ENCODE assay signal across 31 mouse cellular contexts in genomic region chr1:152800633-152801176, GRCm38 (mm10). TPM values are rescaled to one million over a fixed set of nuclear protein-coding genes. Genes with fewer than 3 reads are reported as not detected.
DNase-seq lines count a peak whose midpoint lies in the region; ATAC-seq and TF ChIP-seq lines count a peak whose summit lies in the region.
"Had no signal": no experiment of that assay in that cellular context is flagged by ENCODE, and none has a peak within 500 bp of the region (broad histone marks: within the 10 kb centered on the region; RNA-seq: fewer than 3 reads in every experiment).

No protein-coding gene starts in this region.

- H3K27me3 ChIP-seq in heart, embryonic 13.5 days (replicated peaks) = no peaks in the 10 kb centered on the region
- no peaks in the 10 kb centered on the region for H3K27me3 ChIP-seq in intestine, embryonic 14.5 days (replicated peaks; ENCODE audit: control insufficient read depth, insufficient read depth, low read length)
- H3K27me3 ChIP-seq in intestine, postnatal 0 days (replicated peaks; ENCODE audit: control insufficient read depth, insufficient read depth, low read length) = no peaks in the 10 kb centered on the region
- H3K27me3 ChIP-seq in MEL (ENCODE audit: control insufficient read depth in 1 of 2, insufficient read depth in 2 of 2, low read length in 2 of 2) = no peaks in the 10 kb centered on the region
- no peaks in the 10 kb centered on the region for H3K27me3 ChIP-seq in small intestine, adult 2 months (ENCODE audit: control insufficient read depth, insufficient read depth, low read length)
- no peaks in the 10 kb centered on the region for H3K27me3 ChIP-seq in embryonic facial prominence, embryonic 10.5 days (replicated peaks; ENCODE audit: low read depth, poor library complexity, severe bottlenecking)
- H3K27me3 ChIP-seq: embryonic facial prominence, embryonic 13.5 days; forebrain, embryonic 13.5 days; liver, embryonic 13.5 days; midbrain, embryonic 13.5 days had no signal

- no peak overlapping the region for H3K9ac ChIP-seq in heart, embryonic 13.5 days
- H3K9ac ChIP-seq in intestine, embryonic 14.5 days (ENCODE audit: low read length) = no peak overlapping the region
- no peak overlapping the region for H3K9ac ChIP-seq in intestine, postnatal 0 days (ENCODE audit: low read depth, low read length)
- H3K9ac ChIP-seq in MEL (ENCODE audit: control insufficient read depth, low read depth, low read length, poor library complexity, severe bottlenecking) = peak overlapping the region; percentile 51
- H3K9ac ChIP-seq: embryonic facial prominence, embryonic 13.5 days; forebrain, embryonic 13.5 days; liver, embryonic 13.5 days; midbrain, embryonic 13.5 days had no signal

- H3K4me2 ChIP-seq in heart, embryonic 13.5 days = no peak overlapping the region
- H3K4me2 ChIP-seq in intestine, embryonic 14.5 days (ENCODE audit: low read length) = no peak overlapping the region
- H3K4me2 ChIP-seq in intestine, postnatal 0 days (replicated peaks; ENCODE audit: low read depth) = no peak overlapping the region
- H3K4me2 ChIP-seq: embryonic facial prominence, embryonic 13.5 days; forebrain, embryonic 13.5 days; liver, embryonic 13.5 days; midbrain, embryonic 13.5 days had no signal

- TF ChIP-seq EP300 in MEL (IDR thresholded peaks at IDR 0.05; ENCODE audit: low read depth in 1 of 2, low read length in 2 of 2) = peak; percentile 36 to 53; a peak in 3 of 4 replicates

- peaks cover 19% of the 10 kb centered on the region for H3K4me1 ChIP-seq in heart, embryonic 13.5 days
- H3K4me1 ChIP-seq in intestine, embryonic 14.5 days (replicated peaks; ENCODE audit: control insufficient read depth, insufficient read depth, low read length) = peaks cover 9% of the 10 kb centered on the region
- peaks cover 8% of the 10 kb centered on the region; the same call in 1 of the 2 replicates for H3K4me1 ChIP-seq in intestine, postnatal 0 days (replicated peaks; ENCODE audit: control insufficient read depth, insufficient read depth, low read length)
- peaks cover 18 to 47% of the 10 kb centered on the region in 2 experiments for H3K4me1 ChIP-seq in MEL (ENCODE audit: control insufficient read depth in 1 of 2, insufficient read depth in 2 of 2, low read length in 2 of 2)
- H3K4me1 ChIP-seq in small intestine, adult 2 months (ENCODE audit: control insufficient read depth, insufficient read depth, insufficient read length, low read length) = peaks cover 3% of the 10 kb centered on the region; the same call in 1 of the 2 replicates
- H3K4me1 ChIP-seq in embryonic facial prominence, embryonic 10.5 days = peaks cover 18% of the 10 kb centered on the region
- H3K4me1 ChIP-seq: forebrain, embryonic 13.5 days had no signal

- peak overlapping the region; percentile 73 for H3K27ac ChIP-seq in heart, embryonic 13.5 days (replicated peaks)
- 0 out of 2 replicates have a peak overlapping the region, but pooled peaks have one; percentile 6 for H3K27ac ChIP-seq in intestine, embryonic 14.5 days (ENCODE audit: low read depth)
- no peak overlapping the region for H3K27ac ChIP-seq in intestine, postnatal 0 days (ENCODE audit: low read depth, low read length)
- H3K27ac ChIP-seq in MEL (ENCODE audit: control insufficient read depth, low read depth, low read length) = peak overlapping the region; percentile 50
- peak overlapping the region; percentile 31; the same call in 1 of the 2 replicates for H3K27ac ChIP-seq in small intestine, adult 2 months (ENCODE audit: insufficient read depth, low read depth, low read length)
- H3K27ac ChIP-seq in embryonic facial prominence, embryonic 10.5 days (replicated peaks) = no peak overlapping the region
- H3K27ac ChIP-seq: embryonic facial prominence, embryonic 13.5 days; forebrain, embryonic 13.5 days; left cerebral cortex, adult 2 months; liver, embryonic 13.5 days; midbrain, embryonic 13.5 days had no signal

- TF ChIP-seq RAD21 in MEL (IDR thresholded peaks at IDR 0.05; ENCODE audit: low read depth, low read length) = no peak

- H3K9me3 ChIP-seq in heart, embryonic 13.5 days = no peaks in the 10 kb centered on the region
- H3K9me3 ChIP-seq in intestine, embryonic 14.5 days (ENCODE audit: control insufficient read depth, low read length) = no peaks in the 10 kb centered on the region
- no peaks in the 10 kb centered on the region for H3K9me3 ChIP-seq in intestine, postnatal 0 days (ENCODE audit: control insufficient read depth)
- no peaks in the 10 kb centered on the region for H3K9me3 ChIP-seq in MEL (replicated peaks; ENCODE audit: insufficient read depth, low read length)
- H3K9me3 ChIP-seq in embryonic facial prominence, embryonic 10.5 days = no peaks in the 10 kb centered on the region
- H3K9me3 ChIP-seq: embryonic facial prominence, embryonic 13.5 days; forebrain, embryonic 13.5 days; liver, embryonic 13.5 days; megakaryocyte, embryonic 14.5 days; midbrain, embryonic 13.5 days had no signal

- no peaks in the 10 kb centered on the region for H3K36me3 ChIP-seq in heart, embryonic 13.5 days
- H3K36me3 ChIP-seq in intestine, embryonic 14.5 days (ENCODE audit: control insufficient read depth, insufficient read depth, low read length) = no peaks in the 10 kb centered on the region
- H3K36me3 ChIP-seq in intestine, postnatal 0 days (ENCODE audit: control insufficient read depth, insufficient read depth) = no peaks in the 10 kb centered on the region
- H3K36me3 ChIP-seq in MEL (ENCODE audit: control insufficient read depth in 1 of 2, insufficient read depth in 2 of 2, low read length in 2 of 2) = peaks cover 0 to 26% of the 10 kb centered on the region in 2 experiments; a peak in 2 of 4 replicates
- H3K36me3 ChIP-seq in small intestine, adult 2 months (ENCODE audit: control insufficient read depth, insufficient read depth, low read length) = no peaks in the 10 kb centered on the region
- H3K36me3 ChIP-seq in embryonic facial prominence, embryonic 10.5 days (replicated peaks) = no peaks in the 10 kb centered on the region
- H3K36me3 ChIP-seq: embryonic facial prominence, embryonic 13.5 days; liver, embryonic 13.5 days; midbrain, embryonic 13.5 days had no signal

- no peak for DNase-seq in heart, adult 11 months
- no peak for DNase-seq in intestine, embryonic 14.5 days (ENCODE audit: low spot score)
- peak; percentile 73 for DNase-seq in MEL (ENCODE audit: low read depth, low spot score)
- DNase-seq in embryonic facial prominence, embryonic 10.5 days (ENCODE audit: low spot score) = no peak
- DNase-seq: adrenal gland, adult 2 months; cerebellum, adult 11-12 months; cerebellum, postnatal 10 days; gastrocnemius, adult 2 months; liver, embryonic 13.5 days; lung, adult 2 months; lung, postnatal 14 days had no signal

- WGBS in heart, embryonic 13.5 days = 70% methylated on average over 13 of the region's 13 CpGs
- 81% methylated on average over 13 of the region's 13 CpGs for WGBS in intestine, embryonic 14.5 days
- WGBS in intestine, postnatal 0 days = 91% methylated on average over 13 of the region's 13 CpGs
- WGBS in small intestine, adult 2 months = 88% methylated on average over 13 of the region's 13 CpGs
- WGBS in embryonic facial prominence, embryonic 10.5 days = 87% methylated on average over 13 of the region's 13 CpGs

- ATAC-seq in heart, embryonic 13.5 days (ENCODE audit: extremely low read depth, insufficient number of reproducible peaks, low FRiP score, low TSS enrichment) = no peak
- no peak for ATAC-seq in intestine, embryonic 14.5 days (replicated peaks; ENCODE audit: low FRiP score, low TSS enrichment, low read depth)
- no peak for ATAC-seq in intestine, postnatal 0 days

- H3K4me3 ChIP-seq in heart, embryonic 13.5 days = no peak overlapping the region
- H3K4me3 ChIP-seq in intestine, embryonic 14.5 days (ENCODE audit: low read depth, low read length) = no peak overlapping the region
- H3K4me3 ChIP-seq in intestine, postnatal 0 days (ENCODE audit: low read depth, low read length) = no peak overlapping the region
- H3K4me3 ChIP-seq in MEL (ENCODE audit: control insufficient read depth in 1 of 2, insufficient read depth in 1 of 2, low read depth in 2 of 2, low read length in 2 of 2) = peak overlapping the region; percentile 51 to 78
- no peak overlapping the region for H3K4me3 ChIP-seq in small intestine, adult 2 months (ENCODE audit: low read depth, low read length)
- H3K4me3 ChIP-seq in embryonic facial prominence, embryonic 10.5 days = no peak overlapping the region
- H3K4me3 ChIP-seq: embryonic facial prominence, embryonic 13.5 days; erythroblast, embryonic 14.5 days; forebrain, embryonic 13.5 days; gastrocnemius, adult 2 months; left cerebral cortex, adult 2 months; liver, embryonic 13.5 days; midbrain, embryonic 13.5 days had no signal

- H3K79me2 ChIP-seq in MEL (ENCODE audit: control insufficient read depth, insufficient read depth, low read length, poor library complexity) = no peaks in the 10 kb centered on the region

- TF ChIP-seq CTCF in intestine, postnatal 0 days (IDR thresholded peaks at IDR 0.05; ENCODE audit: low read depth) = no peak
- no peak for TF ChIP-seq CTCF in MEL (IDR thresholded peaks at IDR 0.05 in 2 of 3, conservative IDR thresholded peaks at IDR 0.05 in 1 of 3; ENCODE audit: control insufficient read depth in 1 of 3, insufficient read depth in 1 of 3, low read depth in 2 of 3, low read length in 3 of 3, poor library complexity in 1 of 3, severe bottlenecking in 1 of 3)
- no peak for TF ChIP-seq CTCF in small intestine, adult 2 months (IDR thresholded peaks at IDR 0.05; ENCODE audit: extremely low read depth, insufficient read length, insufficient replicate concordance, low read depth, low read length)

- no peak for TF ChIP-seq POLR2A in MEL (IDR thresholded peaks at IDR 0.05; ENCODE audit: control insufficient read depth in 1 of 2, insufficient read depth in 1 of 2, low read depth in 1 of 2, low read length in 2 of 2, poor library complexity in 1 of 2)
- TF ChIP-seq POLR2A in small intestine, adult 2 months (IDR thresholded peaks at IDR 0.05; ENCODE audit: low read depth, low read length) = no peak

RNA-seq across cellular contexts. Expression of gene Ncf2, which starts 0.7 kb away (rescaled TPM):
- polyA plus RNA-seq in heart, embryonic 13.5 days (2015; fragmentation: Nextera tagmentation; extraction: Ambion mirVana) = 3.3 and 4.6 TPM in 2 replicates
- polyA plus RNA-seq in intestine, embryonic 14.5 days (2014; fragmentation: Nextera tagmentation; extraction: Ambion mirVana) = 6.1 and 7.2 TPM in 2 replicates
- polyA plus RNA-seq in intestine, postnatal 0 days (2015; fragmentation: Nextera tagmentation; extraction: Ambion mirVana) = 9.1 and 9.7 TPM in 2 replicates
- total RNA-seq in MEL (2012; rRNA removed) = 35.0 and 41.8 TPM in 2 replicates
- 10 to 100 TPM in 1 of 2 experiments, not detected in 1; 49.2 TPM for polyA plus RNA-seq in MEL (2012; ENCODE audit: insufficient read depth in 1 of 2, insufficient read length in 2 of 2, low read depth in 1 of 2, low replicate concordance in 2 of 2, missing spikeins in 1 of 2)
- polyA plus RNA-seq in small intestine, adult 2 months (2012; rRNA removed) = 3.0 and 5.4 TPM in 2 replicates
- polyA plus RNA-seq in embryonic facial prominence, embryonic 10.5 days (2016; fragmentation: Nextera tagmentation; extraction: Ambion mirVana) = 2.2 and 2.6 TPM in 2 replicates

RNA-seq across cellular contexts. Expression of gene Arpc5, which starts 34.4 kb away (rescaled TPM):
- polyA plus RNA-seq in heart, embryonic 13.5 days (2015; fragmentation: Nextera tagmentation; extraction: Ambion mirVana) = 198 and 202 TPM in 2 replicates
- 312 and 313 TPM in 2 replicates for polyA plus RNA-seq in intestine, embryonic 14.5 days (2014; fragmentation: Nextera tagmentation; extraction: Ambion mirVana)
- 460 and 468 TPM in 2 replicates for polyA plus RNA-seq in intestine, postnatal 0 days (2015; fragmentation: Nextera tagmentation; extraction: Ambion mirVana)
- total RNA-seq in MEL (2012; rRNA removed) = 117 and 119 TPM in 2 replicates
- 100 to 1,000 TPM in 1 of 2 experiments, not detected in 1; 145 TPM for polyA plus RNA-seq in MEL (2012; ENCODE audit: insufficient read depth in 1 of 2, insufficient read length in 2 of 2, low read depth in 1 of 2, low replicate concordance in 2 of 2, missing spikeins in 1 of 2)
- polyA plus RNA-seq in small intestine, adult 2 months (2012; rRNA removed) = 76.3 and 102 TPM in 2 replicates
- polyA plus RNA-seq in embryonic facial prominence, embryonic 10.5 days (2016; fragmentation: Nextera tagmentation; extraction: Ambion mirVana) = 198 and 199 TPM in 2 replicates

RNA-seq across cellular contexts. Expression of gene Rgl1, which starts 34.6 kb away (rescaled TPM):
- polyA plus RNA-seq in heart, embryonic 13.5 days (2015; fragmentation: Nextera tagmentation; extraction: Ambion mirVana) = 54.1 and 59.2 TPM in 2 replicates
- polyA plus RNA-seq in intestine, embryonic 14.5 days (2014; fragmentation: Nextera tagmentation; extraction: Ambion mirVana) = 50.9 and 54.4 TPM in 2 replicates
- 39.4 and 43.5 TPM in 2 replicates for polyA plus RNA-seq in intestine, postnatal 0 days (2015; fragmentation: Nextera tagmentation; extraction: Ambion mirVana)
- 0.12 and 0.36 TPM in 2 replicates for total RNA-seq in MEL (2012; rRNA removed)
- polyA plus RNA-seq in MEL (2012; ENCODE audit: insufficient read depth in 1 of 2, insufficient read length in 2 of 2, low read depth in 1 of 2, low replicate concordance in 2 of 2, missing spikeins in 1 of 2) = under 1 TPM in 1 of 2 experiments, not detected in 1; 0.39 TPM
- 1.8 and 3.3 TPM in 2 replicates for polyA plus RNA-seq in small intestine, adult 2 months (2012; rRNA removed)
- 28.0 and 30.8 TPM in 2 replicates for polyA plus RNA-seq in embryonic facial prominence, embryonic 10.5 days (2016; fragmentation: Nextera tagmentation; extraction: Ambion mirVana)

RNA-seq across cellular contexts. Expression of gene Apobec4, which starts 50.4 kb away (rescaled TPM):
- not detected in 2 replicates for polyA plus RNA-seq in heart, embryonic 13.5 days (2015; fragmentation: Nextera tagmentation; extraction: Ambion mirVana)
- polyA plus RNA-seq in intestine, embryonic 14.5 days (2014; fragmentation: Nextera tagmentation; extraction: Ambion mirVana) = 0.11 TPM in 1 of 2 replicates, not detected in the other
- polyA plus RNA-seq in intestine, postnatal 0 days (2015; fragmentation: Nextera tagmentation; extraction: Ambion mirVana) = not detected in 2 replicates
- total RNA-seq in MEL (2012; rRNA removed) = not detected in 2 replicates
- polyA plus RNA-seq in MEL (2012; ENCODE audit: insufficient read depth in 1 of 2, insufficient read length in 2 of 2, low read depth in 1 of 2, low replicate concordance in 2 of 2, missing spikeins in 1 of 2) = not detected
- polyA plus RNA-seq in small intestine, adult 2 months (2012; rRNA removed) = not detected in 2 replicates
- not detected in 2 replicates for polyA plus RNA-seq in embryonic facial prominence, embryonic 10.5 days (2016; fragmentation: Nextera tagmentation; extraction: Ambion mirVana)
- total RNA-seq: adrenal gland, adult 2 months; adrenal gland, postnatal 4 days; ES-E14; gastrocnemius, adult 2 months; gastrocnemius, postnatal 4 days; heart, postnatal 25 days; layer of hippocampus, postnatal 10 days; left cerebral cortex, adult 2 months; left cerebral cortex, postnatal 36 days; monocyte, adult 5-6 weeks; neutrophil, adult 5-6 weeks had no signal
- polyA plus RNA-seq: adrenal gland, adult 2 months; embryonic facial prominence, embryonic 13.5 days; erythroblast, embryonic 14.5 days; intestine, embryonic 16.5 days; limb, embryonic 14.5 days; liver, embryonic 13.5 days; midbrain, embryonic 13.5 days; thymus, postnatal 0 days had no signal

Comparison
In these comparisons a context has a peak if more than half of its experiments do, and no peak if none do; other contexts are left out.
1. H3K27ac ChIP-seq: peak in heart, embryonic 13.5 days (single experiment), intestine, embryonic 14.5 days (single experiment), MEL (single experiment) and small intestine, adult 2 months (single experiment); none in intestine, postnatal 0 days (single experiment) and embryonic facial prominence, embryonic 10.5 days (single experiment).
2. H3K4me3 ChIP-seq: peak in MEL (2 of 2); none in heart, embryonic 13.5 days (single experiment), intestine, embryonic 14.5 days (single experiment), intestine, postnatal 0 days (single experiment), small intestine, adult 2 months (single experiment) and embryonic facial prominence, embryonic 10.5 days (single experiment).